Mouse (Mus musculus) cerebellum, postnatal 14 days (tissue): ENCODE data around the gene Cald1.

Experiments used
- DNase-seq, 2 experiments: peaks; one replicate each; pipeline ENCODE4 v3.0.0; 2021; ENCODE audit warnings: mixed read lengths in 2 of 2

Cald1 gene

GRCm38 (mm10) chr6:34615419-34615818 is 17.1 kb downstream of the Cald1 start:
- DNase-seq, result no peak

- no peak for DNase-seq
Observed at GRCm38 (mm10) chr6:34619494-34619893, 21.2 kb downstream of the Cald1 start.

- no peak for DNase-seq
Observed at GRCm38 (mm10) chr6:34620242-34620641, 21.9 kb downstream of the Cald1 start.

GRCm38 (mm10) chr6:34622865-34623264 is 24.6 kb downstream of the Cald1 start:
- DNase-seq, result no peak

GRCm38 (mm10) chr6:34623290-34623689 is 25.0 kb downstream of the Cald1 start:
- DNase-seq, result no peak

- no peak for DNase-seq
Observed at GRCm38 (mm10) chr6:34624536-34624935, 26.2 kb downstream of the Cald1 start.

GRCm38 (mm10) chr6:34626586-34627245 is 28.4 kb downstream of the Cald1 start:
- DNase-seq, result no peak

- no peak for DNase-seq
Observed at GRCm38 (mm10) chr6:34628131-34628530, 29.8 kb downstream of the Cald1 start.

- no peak for DNase-seq
Observed at GRCm38 (mm10) chr6:34633776-34634175, 35.5 kb downstream of the Cald1 start.

- DNase-seq, result no peak
Observed at GRCm38 (mm10) chr6:34637588-34638438, 39.5 kb downstream of the Cald1 start.

GRCm38 (mm10) chr6:34638667-34639066 is 40.4 kb downstream of the Cald1 start:
- DNase-seq, result peak; percentile 19 to 26

GRCm38 (mm10) chr6:34640226-34640625 is 41.9 kb downstream of the Cald1 start:
- DNase-seq, result no peak

- no peak for DNase-seq
Observed at GRCm38 (mm10) chr6:34641081-34641480, 42.8 kb downstream of the Cald1 start.

- DNase-seq, result no peak
Observed at GRCm38 (mm10) chr6:34642075-34642547, 43.8 kb downstream of the Cald1 start.

GRCm38 (mm10) chr6:34648017-34648787 is 49.9 kb downstream of the Cald1 start:
- DNase-seq, result no peak

GRCm38 (mm10) chr6:34651298-34651697 is 53.0 kb downstream of the Cald1 start:
- no peak for DNase-seq

- DNase-seq, result no peak
Observed at GRCm38 (mm10) chr6:34655719-34656118, 57.4 kb downstream of the Cald1 start.

- DNase-seq, result peak; percentile 10 to 37
Observed at GRCm38 (mm10) chr6:34658791-34659190, 60.5 kb downstream of the Cald1 start.

- peak; percentile 73 to 86 for DNase-seq
Observed at GRCm38 (mm10) chr6:34660724-34661123, 62.4 kb downstream of the Cald1 start.

GRCm38 (mm10) chr6:34662626-34663025 is 64.3 kb downstream of the Cald1 start:
- no peak for DNase-seq

GRCm38 (mm10) chr6:34664291-34664690 is 66.0 kb downstream of the Cald1 start:
- DNase-seq, result peak; percentile 77 to 89

GRCm38 (mm10) chr6:34664749-34665148 is 66.4 kb downstream of the Cald1 start:
- no peak for DNase-seq

GRCm38 (mm10) chr6:34668739-34669254 is 70.5 kb downstream of the Cald1 start:
- DNase-seq, result no peak
